Mouse (Mus musculus): ENCODE results near the gene Hs3st3b1.

Hs3st3b1 gene

GRCm38 (mm10) chr11:63922091-63922621, at the start of gene Hs3st3b1:
TSS of gene Hs3st3b1 (minus strand) at chr11:63922290.
- peak; percentile 98 for DNase-seq (ENCODE audit: low spot score)

- DNase-seq (ENCODE audit: low spot score), result no peak
These were observed 49.4 kb upstream of the Hs3st3b1 start for GRCm38 (mm10) chr11:63971462-63971861.

- DNase-seq (ENCODE audit: low spot score), result no peak
These were observed 48.7 kb upstream of the Hs3st3b1 start for GRCm38 (mm10) chr11:63970818-63971217.

GRCm38 (mm10) chr11:63969205-63969910, 47.3 kb upstream of the Hs3st3b1 start:
- no peak for DNase-seq (ENCODE audit: low spot score)

GRCm38 (mm10) chr11:63968388-63969035, 46.4 kb upstream of the Hs3st3b1 start:
- no peak for DNase-seq (ENCODE audit: low spot score)

GRCm38 (mm10) chr11:63967641-63968387, 45.7 kb upstream of the Hs3st3b1 start:
- DNase-seq (ENCODE audit: low spot score), result no peak

GRCm38 (mm10) chr11:63965437-63965836, 43.3 kb upstream of the Hs3st3b1 start:
- DNase-seq (ENCODE audit: low spot score), result no peak

GRCm38 (mm10) chr11:63957207-63957606, 35.1 kb upstream of the Hs3st3b1 start:
- peak; percentile 53 for DNase-seq (ENCODE audit: low spot score)

GRCm38 (mm10) chr11:63956748-63957147, 34.7 kb upstream of the Hs3st3b1 start:
- DNase-seq (ENCODE audit: low spot score), result no peak

- no peak for DNase-seq (ENCODE audit: low spot score)
These were observed 31.8 kb upstream of the Hs3st3b1 start for GRCm38 (mm10) chr11:63953887-63954286.

- DNase-seq (ENCODE audit: low spot score), result no peak
These were observed 30.7 kb upstream of the Hs3st3b1 start for GRCm38 (mm10) chr11:63952743-63953191.

- DNase-seq (ENCODE audit: low spot score), result no peak
These were observed 29.9 kb upstream of the Hs3st3b1 start for GRCm38 (mm10) chr11:63951831-63952631.

- DNase-seq (ENCODE audit: low spot score), result no peak
These were observed 26.3 kb upstream of the Hs3st3b1 start for GRCm38 (mm10) chr11:63948371-63948770.

GRCm38 (mm10) chr11:63947024-63947423, 24.9 kb upstream of the Hs3st3b1 start:
- no peak for DNase-seq (ENCODE audit: low spot score)

GRCm38 (mm10) chr11:63943947-63944346, 21.9 kb upstream of the Hs3st3b1 start:
- DNase-seq (ENCODE audit: low spot score), result peak; percentile 37

GRCm38 (mm10) chr11:63943268-63943890, 21.3 kb upstream of the Hs3st3b1 start:
- no peak for DNase-seq (ENCODE audit: low spot score)

GRCm38 (mm10) chr11:63942177-63942576, 20.1 kb upstream of the Hs3st3b1 start:
- DNase-seq (ENCODE audit: low spot score), result no peak

GRCm38 (mm10) chr11:63936641-63937040, 14.6 kb upstream of the Hs3st3b1 start:
- no peak for DNase-seq (ENCODE audit: low spot score)

GRCm38 (mm10) chr11:63926901-63927300, 4.8 kb upstream of the Hs3st3b1 start:
- DNase-seq (ENCODE audit: low spot score), result no peak

GRCm38 (mm10) chr11:63925161-63925582, 3.1 kb upstream of the Hs3st3b1 start:
- peak; percentile 87 for DNase-seq (ENCODE audit: low spot score)

GRCm38 (mm10) chr11:63924286-63924930, 2.3 kb upstream of the Hs3st3b1 start:
- peak; percentile 31 for DNase-seq (ENCODE audit: low spot score)

All from T-cell, adult 2 months (primary cell).